Mouse (Mus musculus) c-Kit-positive CD71-positive TER-119-negative erythroid progenitor cells, embryonic 14.5 days (primary cell): ENCODE measurements around the gene Hspb9.

Source experiments
- DNase-seq: peaks from one replicate; pipeline ENCODE4 v3.0.0-alpha.2; 2013; ENCODE audit warnings: low read depth

Gene Hspb9

GRCm38 (mm10) chr11:100713735-100714533 is at the start of gene Hspb9:
Gene Hspb9, plus strand, starts transcription at chr11:100713850.
- DNase-seq, result peak; percentile 78

- no peak for DNase-seq
Observed at GRCm38 (mm10) chr11:100671049-100671448, 42.6 kb upstream of the Hspb9 start.

GRCm38 (mm10) chr11:100671956-100672355 is 41.7 kb upstream of the Hspb9 start:
- no peak for DNase-seq

GRCm38 (mm10) chr11:100673169-100673568 is 40.5 kb upstream of the Hspb9 start:
- DNase-seq, result no peak

- DNase-seq, result no peak
Observed at GRCm38 (mm10) chr11:100677810-100678209, 35.8 kb upstream of the Hspb9 start.

- no peak for DNase-seq
Observed at GRCm38 (mm10) chr11:100681826-100682225, 31.8 kb upstream of the Hspb9 start.

- no peak for DNase-seq
Observed at GRCm38 (mm10) chr11:100682526-100682925, 31.1 kb upstream of the Hspb9 start.

GRCm38 (mm10) chr11:100684084-100684483 is 29.6 kb upstream of the Hspb9 start:
- DNase-seq, result no peak

- no peak for DNase-seq
Observed at GRCm38 (mm10) chr11:100685371-100685770, 28.3 kb upstream of the Hspb9 start.

GRCm38 (mm10) chr11:100687265-100687664 is 26.4 kb upstream of the Hspb9 start:
- DNase-seq, result no peak

- DNase-seq, result no peak
Observed at GRCm38 (mm10) chr11:100688443-100688842, 25.2 kb upstream of the Hspb9 start.

- DNase-seq, result no peak
Observed at GRCm38 (mm10) chr11:100690389-100690788, 23.3 kb upstream of the Hspb9 start.

GRCm38 (mm10) chr11:100692164-100692616 is 21.5 kb upstream of the Hspb9 start, which contains the start of gene Zfp385c:
Gene Zfp385c, minus strand, starts transcription at chr11:100692455.
- DNase-seq, result no peak

GRCm38 (mm10) chr11:100693154-100693553 is 20.5 kb upstream of the Hspb9 start:
- no peak for DNase-seq

GRCm38 (mm10) chr11:100694926-100695325 is 18.7 kb upstream of the Hspb9 start:
- no peak for DNase-seq

GRCm38 (mm10) chr11:100697921-100698320 is 15.7 kb upstream of the Hspb9 start:
- DNase-seq, result no peak

- DNase-seq, result no peak
Observed at GRCm38 (mm10) chr11:100700710-100701109, 12.9 kb upstream of the Hspb9 start.

GRCm38 (mm10) chr11:100701301-100701700 is 12.3 kb upstream of the Hspb9 start:
- no peak for DNase-seq

- DNase-seq, result peak; percentile 68
Observed at GRCm38 (mm10) chr11:100702081-100702851, 11.4 kb upstream of the Hspb9 start.

- DNase-seq, result no peak
Observed at GRCm38 (mm10) chr11:100702906-100703305, 10.7 kb upstream of the Hspb9 start.

- DNase-seq, result no peak
Observed at GRCm38 (mm10) chr11:100703366-100703765, 10.3 kb upstream of the Hspb9 start.

- DNase-seq, result no peak
Observed at GRCm38 (mm10) chr11:100703851-100704531, 9.7 kb upstream of the Hspb9 start, which contains the start of gene Dhx58. Gene Dhx58, minus strand, starts transcription at chr11:100704271.
